Mouse (Mus musculus): ENCODE measurements around the gene Atraid. TPM values are rescaled to one million over a fixed set of nuclear protein-coding genes. Genes with fewer than 3 reads are reported as not detected.
"Not testable (repeated sequence)": the region's sequence is repeated elsewhere in the genome, so short reads cannot be mapped to it uniquely, and the experiment has no call there.

Atraid gene
- total RNA-seq, 2 experiments from 2014 or later = 103 to 113 TPM

GRCm38 (mm10) chr5:31053728-31054127 lies 5.6 kb downstream of the Atraid start:
- not testable (repeated sequence) for ATAC-seq (ENCODE audit: poor library complexity, severe bottlenecking)

GRCm38 (mm10) chr5:31054261-31055215 lies 6.4 kb downstream of the Atraid start, which contains the start of gene Cad:
Gene Cad (plus strand): TSS chr5:31054780.
- ATAC-seq (ENCODE audit: poor library complexity, severe bottlenecking) = peak; percentile 99

GRCm38 (mm10) chr5:31055216-31056140 lies 7.4 kb downstream of the Atraid start:
- 0 out of 2 replicates have a peak, but pooled peaks have one; percentile 9 for ATAC-seq (ENCODE audit: poor library complexity, severe bottlenecking)

- no peak for ATAC-seq (ENCODE audit: poor library complexity, severe bottlenecking)
Observed at GRCm38 (mm10) chr5:31069810-31070209, 21.7 kb downstream of the Atraid start.

- ATAC-seq (ENCODE audit: poor library complexity, severe bottlenecking) = no peak
Observed at GRCm38 (mm10) chr5:31071059-31071458, 22.9 kb downstream of the Atraid start.

- no peak for ATAC-seq (ENCODE audit: poor library complexity, severe bottlenecking)
Observed at GRCm38 (mm10) chr5:31071821-31072220, 23.7 kb downstream of the Atraid start.

- ATAC-seq (ENCODE audit: poor library complexity, severe bottlenecking) = no peak
Observed at GRCm38 (mm10) chr5:31073176-31073575, 25.1 kb downstream of the Atraid start.

- no peak for ATAC-seq (ENCODE audit: poor library complexity, severe bottlenecking)
Observed at GRCm38 (mm10) chr5:31076346-31076745, 28.2 kb downstream of the Atraid start.

GRCm38 (mm10) chr5:31080059-31080794 lies 32.1 kb downstream of the Atraid start:
- no peak for ATAC-seq (ENCODE audit: poor library complexity, severe bottlenecking)

- no peak for ATAC-seq (ENCODE audit: poor library complexity, severe bottlenecking)
Observed at GRCm38 (mm10) chr5:31080795-31081164, 32.7 kb downstream of the Atraid start.

GRCm38 (mm10) chr5:31081386-31081785 lies 33.3 kb downstream of the Atraid start:
- peak; percentile 81 for ATAC-seq (ENCODE audit: poor library complexity, severe bottlenecking)

- peak; percentile 64; the same call in 1 of the 2 replicates for ATAC-seq (ENCODE audit: poor library complexity, severe bottlenecking)
Observed at GRCm38 (mm10) chr5:31082355-31082754, 34.2 kb downstream of the Atraid start.

GRCm38 (mm10) chr5:31082935-31083625 lies 35.0 kb downstream of the Atraid start:
- no peak for ATAC-seq (ENCODE audit: poor library complexity, severe bottlenecking)

GRCm38 (mm10) chr5:31083949-31084348 lies 35.8 kb downstream of the Atraid start:
- no peak for ATAC-seq (ENCODE audit: poor library complexity, severe bottlenecking)

GRCm38 (mm10) chr5:31086606-31087005 lies 38.5 kb downstream of the Atraid start:
- no peak for ATAC-seq (ENCODE audit: poor library complexity, severe bottlenecking)

- ATAC-seq (ENCODE audit: poor library complexity, severe bottlenecking) = no peak
Observed at GRCm38 (mm10) chr5:31087131-31087530, 39.0 kb downstream of the Atraid start.

- ATAC-seq (ENCODE audit: poor library complexity, severe bottlenecking) = no peak
Observed at GRCm38 (mm10) chr5:31092231-31092975, 44.3 kb downstream of the Atraid start.

GRCm38 (mm10) chr5:31093151-31094041 lies 45.3 kb downstream of the Atraid start:
- ATAC-seq (ENCODE audit: poor library complexity, severe bottlenecking) = no peak
